Mouse (Mus musculus): Measurements from ENCODE around the gene Tmem86a.

DNA sequence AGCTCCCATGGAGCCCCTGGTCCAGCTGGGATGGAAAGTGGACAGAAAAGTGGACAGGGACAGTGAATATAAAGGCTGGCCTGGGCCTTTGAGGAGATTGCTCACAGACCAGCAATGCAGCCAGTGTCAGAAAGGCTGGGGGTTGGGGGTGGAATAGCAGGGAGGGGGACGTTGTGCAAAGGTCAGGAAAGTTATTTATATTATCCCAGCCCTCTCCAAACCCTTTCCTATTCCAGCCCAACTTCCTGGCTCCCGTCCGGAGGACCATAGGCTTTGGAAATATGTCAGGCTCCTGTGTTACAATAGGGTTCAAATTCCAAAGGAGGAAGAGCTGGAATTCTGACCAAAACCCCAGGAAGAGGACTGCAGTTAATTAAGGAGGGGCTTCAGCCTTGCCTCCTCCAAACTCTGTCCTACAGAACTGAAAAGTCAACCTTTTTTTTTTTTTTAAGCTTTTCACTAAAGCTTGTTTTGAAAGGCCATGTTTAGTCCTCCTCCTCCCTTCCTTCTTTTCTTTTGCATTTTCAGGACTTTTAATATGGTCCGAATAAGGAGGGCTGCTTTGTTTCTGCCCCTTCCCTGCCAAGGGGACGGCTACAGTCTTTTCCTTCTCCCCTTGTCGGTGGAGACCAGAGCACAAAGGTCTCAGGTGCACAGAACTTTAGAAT, 7.4 kb upstream of the Tmem86a start:
- TF ChIP-seq ZNF384 (IDR thresholded peaks at IDR 0.05; ENCODE audit: low read depth, low read length) (peak; percentile 62; the same call in 1 of the 2 replicates), HCFC1 (IDR thresholded peaks at IDR 0.05; ENCODE audit: borderline replicate concordance, insufficient read depth, low read length) (no peak), ZC3H11A (IDR thresholded peaks at IDR 0.05; ENCODE audit: borderline replicate concordance, low read depth, low read length) (no peak)
